26 mouse cellular contexts compared by ENCODE assay signal in genomic region chr6:66053197-66053596, GRCm38 (mm10).
DNase-seq lines count a peak whose midpoint lies in the region; ATAC-seq and TF ChIP-seq lines count a peak whose summit lies in the region.
"Had no signal": no experiment of that assay in that cellular context is flagged by ENCODE, and none has a peak within 500 bp of the region (broad histone marks: within the 10 kb centered on the region; RNA-seq: fewer than 3 reads in every experiment).

No protein-coding gene starts in this region.

- no peak for TF ChIP-seq CTCF in liver, postnatal 0 days (IDR thresholded peaks at IDR 0.05; ENCODE audit: low read depth)

- H3K27me3 ChIP-seq in heart, embryonic 12.5 days (replicated peaks), result no peaks in the 10 kb centered on the region
- no peaks in the 10 kb centered on the region for H3K27me3 ChIP-seq in liver, embryonic 12.5 days (replicated peaks)
- no peaks in the 10 kb centered on the region for H3K27me3 ChIP-seq in liver, postnatal 0 days (ENCODE audit: insufficient read depth, low read length)
- H3K27me3 ChIP-seq: embryonic facial prominence, embryonic 13.5 days; heart, embryonic 15.5 days; limb, embryonic 15.5 days; neural tube, embryonic 15.5 days; stomach, embryonic 15.5 days had no signal

- intact Hi-C loops in heart, postnatal 25 days (cut with DNase I), result no loop called here

- H3K4me2 ChIP-seq in heart, embryonic 12.5 days, result no peak overlapping the region
- peak overlapping the region; percentile 40 for H3K4me2 ChIP-seq in liver, embryonic 12.5 days
- no peak overlapping the region for H3K4me2 ChIP-seq in liver, postnatal 0 days (ENCODE audit: low read depth, low read length)
- H3K4me2 ChIP-seq: embryonic facial prominence, embryonic 13.5 days; heart, embryonic 15.5 days; hindbrain, embryonic 14.5 days; limb, embryonic 15.5 days; neural tube, embryonic 15.5 days; stomach, embryonic 15.5 days had no signal

- no peaks in the 10 kb centered on the region for H3K36me3 ChIP-seq in heart, embryonic 12.5 days
- H3K36me3 ChIP-seq in liver, embryonic 12.5 days, result no peaks in the 10 kb centered on the region
- no peaks in the 10 kb centered on the region for H3K36me3 ChIP-seq in liver, postnatal 0 days (replicated peaks; ENCODE audit: insufficient read depth, low read length)
- H3K36me3 ChIP-seq: embryonic facial prominence, embryonic 13.5 days; heart, embryonic 15.5 days; limb, embryonic 10.5 days; limb, embryonic 15.5 days; neural tube, embryonic 15.5 days; stomach, embryonic 15.5 days had no signal

- H3K4me1 ChIP-seq in heart, embryonic 12.5 days (replicated peaks), result no peaks in the 10 kb centered on the region
- H3K4me1 ChIP-seq in liver, embryonic 12.5 days, result peaks cover 23% of the 10 kb centered on the region
- H3K4me1 ChIP-seq in liver, postnatal 0 days (ENCODE audit: insufficient read depth), result no peaks in the 10 kb centered on the region
- H3K4me1 ChIP-seq: embryonic facial prominence, embryonic 13.5 days; heart, embryonic 15.5 days; limb, embryonic 15.5 days; neural tube, embryonic 15.5 days; stomach, embryonic 15.5 days had no signal

- H3K9me3 ChIP-seq in heart, embryonic 12.5 days (replicated peaks), result no peaks in the 10 kb centered on the region
- no peaks in the 10 kb centered on the region for H3K9me3 ChIP-seq in liver, embryonic 12.5 days (replicated peaks)
- H3K9me3 ChIP-seq in liver, postnatal 0 days (ENCODE audit: low read length), result no peaks in the 10 kb centered on the region
- H3K9me3 ChIP-seq: embryonic facial prominence, embryonic 13.5 days; heart, embryonic 15.5 days; limb, embryonic 10.5 days; limb, embryonic 15.5 days; neural tube, embryonic 15.5 days; stomach, embryonic 15.5 days had no signal

- peak; percentile 56; the same call in 1 of the 2 replicates for TF ChIP-seq EP300 in liver, postnatal 0 days (IDR thresholded peaks at IDR 0.05; ENCODE audit: low read depth)

- 44% methylated on average over 2 of the region's 2 CpGs for WGBS in heart, embryonic 12.5 days
- 19% methylated on average over 2 of the region's 2 CpGs for WGBS in liver, embryonic 12.5 days (ENCODE audit: insufficient replicate concordance)
- WGBS in liver, postnatal 0 days (ENCODE audit: insufficient replicate concordance), result 33% methylated on average over 2 of the region's 2 CpGs

- no peak for DNase-seq in heart, postnatal 25 days (ENCODE audit: low spot score)
- no peak for DNase-seq in liver, postnatal 0 days
- no peak for DNase-seq in layer of hippocampus, adult 9-11 months
- no peak for DNase-seq in thymus, postnatal 36 days
- DNase-seq in lung, postnatal 14 days, result no peak
- DNase-seq: adrenal gland, postnatal 14 days; cerebellum, adult 18-20 months; cerebellum, postnatal 10 days; gastrocnemius, adult 2 months; heart, adult 2 months; kidney, postnatal 14 days; lung, postnatal 4 days; midbrain, embryonic 14.5 days; retina, postnatal 1 day; right cerebral cortex, postnatal 25 days had no signal

- H3K27ac ChIP-seq in heart, embryonic 12.5 days (ENCODE audit: poor library complexity, severe bottlenecking), result no peak overlapping the region
- peak overlapping the region; percentile 74 for H3K27ac ChIP-seq in liver, embryonic 12.5 days
- H3K27ac ChIP-seq in liver, postnatal 0 days (ENCODE audit: low read depth), result no peak overlapping the region
- H3K27ac ChIP-seq: embryonic facial prominence, embryonic 13.5 days; gastrocnemius, adult 2 months; heart, adult 2 months; heart, embryonic 15.5 days; hindbrain, embryonic 14.5 days; limb, embryonic 10.5 days; limb, embryonic 15.5 days; neural tube, embryonic 15.5 days; stomach, embryonic 15.5 days had no signal

- H3K9ac ChIP-seq in heart, embryonic 12.5 days, result no peak overlapping the region
- no peak overlapping the region for H3K9ac ChIP-seq in liver, embryonic 12.5 days
- no peak overlapping the region for H3K9ac ChIP-seq in liver, postnatal 0 days (replicated peaks)
- H3K9ac ChIP-seq: embryonic facial prominence, embryonic 13.5 days; heart, embryonic 15.5 days; hindbrain, embryonic 14.5 days; limb, embryonic 15.5 days; neural tube, embryonic 15.5 days; stomach, embryonic 15.5 days had no signal

- ATAC-seq in heart, embryonic 12.5 days (ENCODE audit: insufficient number of reproducible peaks, low FRiP score), result peak; percentile 59; the same call in 1 of the 2 replicates
- ATAC-seq in liver, embryonic 12.5 days, result peak; percentile 74
- ATAC-seq in liver, postnatal 0 days, result peak; percentile 46; the same call in 1 of the 2 replicates
- ATAC-seq: forebrain, embryonic 16.5 days; intestine, postnatal 0 days had no signal

- no peak overlapping the region for H3K4me3 ChIP-seq in heart, embryonic 12.5 days
- H3K4me3 ChIP-seq in liver, embryonic 12.5 days, result no peak overlapping the region
- no peak overlapping the region for H3K4me3 ChIP-seq in liver, postnatal 0 days (ENCODE audit: low read depth, low read length)
- H3K4me3 ChIP-seq: embryonic facial prominence, embryonic 13.5 days; gastrocnemius, adult 2 months; heart, adult 2 months; heart, embryonic 15.5 days; limb, embryonic 10.5 days; limb, embryonic 15.5 days; neural tube, embryonic 15.5 days; stomach, embryonic 15.5 days had no signal
